Mouse (Mus musculus): ENCODE results near the gene Pfn1. TPM values are rescaled to one million over a fixed set of nuclear protein-coding genes. Genes with fewer than 3 reads are reported as not detected.

Pfn1 gene
- polyA plus RNA-seq, 1 experiment from 2014 or later: 2,132 TPM

GRCm38 (mm10) chr11:70670483-70670882 lies 16.0 kb upstream of the Pfn1 start:
- Histone ChIP-seq H3K9me3 (replicated peaks) (no peaks in the 10 kb centered on the region), H3K4me3 (peak overlapping the region; percentile 64), H3K36me3 (peaks cover 47% of the 10 kb centered on the region), H3K27me3 (ENCODE audit: low read depth, poor library complexity, severe bottlenecking) (no peaks in the 10 kb centered on the region), H3K27ac (peak overlapping the region; percentile 91), H3K4me1 (peaks cover 37% of the 10 kb centered on the region)
- no peak for DNase-seq (ENCODE audit: low spot score)
- WGBS: 58% methylated on average over 14 of the region's 14 CpGs

- Histone ChIP-seq H3K36me3 (peaks cover 49% of the 10 kb centered on the region), H3K4me1 (peaks cover 37% of the 10 kb centered on the region)
These were observed 15.3 kb upstream of the Pfn1 start for GRCm38 (mm10) chr11:70669582-70670345.

GRCm38 (mm10) chr11:70668771-70669505 lies 14.5 kb upstream of the Pfn1 start, which contains the start of gene Spag7:
Spag7 (minus strand) TSS chr11:70669416.
- Histone ChIP-seq H3K27ac (peak within 1 kb of the TSS; percentile 91), H3K4me1 (peaks cover 37% of the 10 kb centered on the region), H3K27me3 (ENCODE audit: low read depth, poor library complexity, severe bottlenecking) (no peaks in the 10 kb centered on the region), H3K36me3 (peaks cover 50% of the 10 kb centered on the region), H3K9me3 (replicated peaks) (no peaks in the 10 kb centered on the region), H3K4me3 (peak within 1 kb of the TSS; percentile 64)
- under 1% methylated on average over 44 of the region's 44 CpGs for WGBS
- DNase-seq (ENCODE audit: low spot score): peak; percentile 94

More at GRCm38 (mm10) chr11:70669582-70670345, 15.3 kb upstream of the Pfn1 start:
- Histone ChIP-seq H3K27me3 (ENCODE audit: low read depth, poor library complexity, severe bottlenecking) (no peaks in the 10 kb centered on the region), H3K27ac (peak overlapping the region; percentile 91), H3K4me3 (peak overlapping the region; percentile 64), H3K9me3 (replicated peaks) (no peaks in the 10 kb centered on the region)
- DNase-seq (ENCODE audit: low spot score): peak; percentile 86
- under 1% methylated on average over 31 of the region's 31 CpGs for WGBS

- Histone ChIP-seq H3K4me1 (peaks cover 37% of the 10 kb centered on the region), H3K27me3 (ENCODE audit: low read depth, poor library complexity, severe bottlenecking) (no peaks in the 10 kb centered on the region), H3K27ac (peak overlapping the region; percentile 91), H3K36me3 (peaks cover 52% of the 10 kb centered on the region), H3K9me3 (replicated peaks) (no peaks in the 10 kb centered on the region), H3K4me3 (peak overlapping the region; percentile 64)
- under 1% methylated on average over 15 of the region's 15 CpGs for WGBS
- peak; percentile 82 for DNase-seq (ENCODE audit: low spot score)
These were observed 13.9 kb upstream of the Pfn1 start for GRCm38 (mm10) chr11:70668335-70668770.

- H3K36me3 ChIP-seq: peaks cover 58% of the 10 kb centered on the region
- peak overlapping the region; percentile 64 for H3K4me3 ChIP-seq
- WGBS: 67% methylated on average over 14 of the region's 14 CpGs
- no peak for DNase-seq (ENCODE audit: low spot score)
- H3K4me1 ChIP-seq: peaks cover 37% of the 10 kb centered on the region
- no peaks in the 10 kb centered on the region for H3K27me3 ChIP-seq (ENCODE audit: low read depth, poor library complexity, severe bottlenecking)
- H3K27ac ChIP-seq: peak overlapping the region; percentile 91
- no peaks in the 10 kb centered on the region for H3K9me3 ChIP-seq (replicated peaks)
These were observed 13.1 kb upstream of the Pfn1 start for GRCm38 (mm10) chr11:70667271-70668150.

GRCm38 (mm10) chr11:70666687-70667086 lies 12.2 kb upstream of the Pfn1 start:
- Histone ChIP-seq H3K4me1 (peaks cover 37% of the 10 kb centered on the region), H3K27me3 (ENCODE audit: low read depth, poor library complexity, severe bottlenecking) (no peaks in the 10 kb centered on the region), H3K27ac (no peak overlapping the region), H3K9me3 (replicated peaks) (no peaks in the 10 kb centered on the region), H3K4me3 (peak overlapping the region; percentile 7; the same call in 1 of the 2 replicates), H3K36me3 (peaks cover 64% of the 10 kb centered on the region)
- DNase-seq (ENCODE audit: low spot score): no peak
- 96% methylated on average over 8 of the region's 8 CpGs for WGBS

GRCm38 (mm10) chr11:70664741-70665140 lies 10.3 kb upstream of the Pfn1 start:
- Histone ChIP-seq H3K36me3 (peaks cover 77% of the 10 kb centered on the region), H3K9me3 (replicated peaks) (no peaks in the 10 kb centered on the region), H3K27me3 (ENCODE audit: low read depth, poor library complexity, severe bottlenecking) (no peaks in the 10 kb centered on the region), H3K27ac (no peak overlapping the region), H3K4me3 (no peak overlapping the region), H3K4me1 (peaks cover 20% of the 10 kb centered on the region)
- DNase-seq (ENCODE audit: low spot score): no peak
- WGBS: 93% methylated on average over 9 of the region's 9 CpGs

- no peaks in the 10 kb centered on the region for H3K27me3 ChIP-seq (ENCODE audit: low read depth, poor library complexity, severe bottlenecking)
- H3K9me3 ChIP-seq (replicated peaks): no peaks in the 10 kb centered on the region
- peaks cover 85% of the 10 kb centered on the region for H3K36me3 ChIP-seq
- 97% methylated on average over 6 of the region's 6 CpGs for WGBS
- H3K4me1 ChIP-seq: peaks cover 22% of the 10 kb centered on the region
- H3K27ac ChIP-seq: no peak overlapping the region
- H3K4me3 ChIP-seq: no peak overlapping the region
- DNase-seq (ENCODE audit: low spot score): no peak
These were observed 9.5 kb upstream of the Pfn1 start for GRCm38 (mm10) chr11:70663957-70664356.

GRCm38 (mm10) chr11:70663101-70663500 lies 8.7 kb upstream of the Pfn1 start:
- Histone ChIP-seq H3K27me3 (ENCODE audit: low read depth, poor library complexity, severe bottlenecking) (no peaks in the 10 kb centered on the region), H3K36me3 (peaks cover 87% of the 10 kb centered on the region), H3K27ac (no peak overlapping the region), H3K4me1 (peaks cover 28% of the 10 kb centered on the region), H3K4me3 (no peak overlapping the region), H3K9me3 (replicated peaks) (no peaks in the 10 kb centered on the region)
- DNase-seq (ENCODE audit: low spot score): no peak
- 95% methylated on average over 8 of the region's 8 CpGs for WGBS

GRCm38 (mm10) chr11:70660571-70660970 lies 6.1 kb upstream of the Pfn1 start:
- peaks cover 68% of the 10 kb centered on the region for H3K36me3 ChIP-seq
- H3K9me3 ChIP-seq (replicated peaks): no peaks in the 10 kb centered on the region
- no peaks in the 10 kb centered on the region for H3K27me3 ChIP-seq (ENCODE audit: low read depth, poor library complexity, severe bottlenecking)
- peaks cover 36% of the 10 kb centered on the region for H3K4me1 ChIP-seq
- no peak for DNase-seq (ENCODE audit: low spot score)
- H3K4me3 ChIP-seq: no peak overlapping the region
- H3K27ac ChIP-seq: no peak overlapping the region
- 88% methylated on average over 8 of the region's 8 CpGs for WGBS

- no peak for DNase-seq (ENCODE audit: low spot score)
- H3K27ac ChIP-seq: peak overlapping the region; percentile 97
- 75% methylated on average over 8 of the region's 8 CpGs for WGBS
These were observed 4.5 kb upstream of the Pfn1 start for GRCm38 (mm10) chr11:70658942-70659341.

GRCm38 (mm10) chr11:70658521-70658920 lies 4.1 kb upstream of the Pfn1 start:
- H3K27me3 ChIP-seq (ENCODE audit: low read depth, poor library complexity, severe bottlenecking): no peaks in the 10 kb centered on the region
- H3K27ac ChIP-seq: peak overlapping the region; percentile 97
- H3K36me3 ChIP-seq: peaks cover 50% of the 10 kb centered on the region
- H3K4me1 ChIP-seq: peaks cover 42% of the 10 kb centered on the region
- H3K9me3 ChIP-seq (replicated peaks): no peaks in the 10 kb centered on the region
- WGBS: 85% methylated on average over 5 of the region's 5 CpGs
- no peak for DNase-seq (ENCODE audit: low spot score)
- H3K4me3 ChIP-seq: 0 out of 2 replicates have a peak overlapping the region, but pooled peaks have one; percentile 99

More at GRCm38 (mm10) chr11:70658942-70659341, 4.5 kb upstream of the Pfn1 start:
- H3K27me3 ChIP-seq (ENCODE audit: low read depth, poor library complexity, severe bottlenecking): no peaks in the 10 kb centered on the region
- H3K9me3 ChIP-seq (replicated peaks): no peaks in the 10 kb centered on the region
- peaks cover 52% of the 10 kb centered on the region for H3K36me3 ChIP-seq
- H3K4me1 ChIP-seq: peaks cover 42% of the 10 kb centered on the region
- H3K4me3 ChIP-seq: no peak overlapping the region

All from limb, embryonic 10.5 days (tissue).